Mouse (Mus musculus): ENCODE data around the gene D17H6S53E.
A peak's percentile ranks its signal among the peaks of the same experiment; 100 is the strongest.

Gene D17H6S53E

GRCm38 (mm10) chr17:35126206-35126611 is at the start of gene D17H6S53E:
TSS of gene D17H6S53E (plus strand) at chr17:35126373.
- peak; percentile 26 for DNase-seq (ENCODE audit: low read depth, low spot score)

- no peak for DNase-seq (ENCODE audit: low read depth, low spot score)
Observed at GRCm38 (mm10) chr17:35076507-35077176, 49.5 kb upstream of the D17H6S53E start, which contains the start of gene Ly6g6e. TSS of gene Ly6g6e (plus strand) at chr17:35076902.

- DNase-seq (ENCODE audit: low read depth, low spot score): no peak
Observed at GRCm38 (mm10) chr17:35077285-35077684, 48.9 kb upstream of the D17H6S53E start.

- DNase-seq (ENCODE audit: low read depth, low spot score): no peak
Observed at GRCm38 (mm10) chr17:35077786-35078233, 48.4 kb upstream of the D17H6S53E start, which contains the start of gene Ly6g6d. TSS of gene Ly6g6d (minus strand) at chr17:35078065.

- DNase-seq (ENCODE audit: low read depth, low spot score): no peak
Observed at GRCm38 (mm10) chr17:35079778-35080177, 46.4 kb upstream of the D17H6S53E start.

- no peak for DNase-seq (ENCODE audit: low read depth, low spot score)
Observed at GRCm38 (mm10) chr17:35080248-35080647, 45.9 kb upstream of the D17H6S53E start.

- DNase-seq (ENCODE audit: low read depth, low spot score): no peak
Observed at GRCm38 (mm10) chr17:35080710-35081109, 45.5 kb upstream of the D17H6S53E start.

GRCm38 (mm10) chr17:35082841-35083576 is 43.2 kb upstream of the D17H6S53E start:
- DNase-seq (ENCODE audit: low read depth, low spot score): no peak

GRCm38 (mm10) chr17:35083929-35084497 is 42.2 kb upstream of the D17H6S53E start:
- DNase-seq (ENCODE audit: low read depth, low spot score): no peak

- DNase-seq (ENCODE audit: low read depth, low spot score): no peak
Observed at GRCm38 (mm10) chr17:35085208-35085865, 40.8 kb upstream of the D17H6S53E start, which contains the start of gene Ly6g6f. TSS of gene Ly6g6f (minus strand) at chr17:35085610.

GRCm38 (mm10) chr17:35088151-35088550 is 38.0 kb upstream of the D17H6S53E start:
- DNase-seq (ENCODE audit: low read depth, low spot score): no peak

- DNase-seq (ENCODE audit: low read depth, low spot score): peak; percentile 86
Observed at GRCm38 (mm10) chr17:35088825-35089644, 37.1 kb upstream of the D17H6S53E start, which contains the start of gene Abhd16a. TSS of gene Abhd16a (plus strand) at chr17:35089263.

- no peak for DNase-seq (ENCODE audit: low read depth, low spot score)
Observed at GRCm38 (mm10) chr17:35090166-35090932, 35.8 kb upstream of the D17H6S53E start.

GRCm38 (mm10) chr17:35092403-35093198 is 33.6 kb upstream of the D17H6S53E start:
- DNase-seq (ENCODE audit: low read depth, low spot score): no peak

GRCm38 (mm10) chr17:35094475-35095365 is 31.5 kb upstream of the D17H6S53E start:
- no peak for DNase-seq (ENCODE audit: low read depth, low spot score)

- DNase-seq (ENCODE audit: low read depth, low spot score): no peak
Observed at GRCm38 (mm10) chr17:35096597-35096996, 29.6 kb upstream of the D17H6S53E start.

- no peak for DNase-seq (ENCODE audit: low read depth, low spot score)
Observed at GRCm38 (mm10) chr17:35097164-35097655, 29.0 kb upstream of the D17H6S53E start.

GRCm38 (mm10) chr17:35100196-35100765 is 25.9 kb upstream of the D17H6S53E start:
- no peak for DNase-seq (ENCODE audit: low read depth, low spot score)
